Mouse (Mus musculus): ENCODE results near the gene Slc25a29. TPM values are rescaled to one million over a fixed set of nuclear protein-coding genes. Genes with fewer than 3 reads are reported as not detected.
"Not testable (repeated sequence)": the region's sequence is repeated elsewhere in the genome, so short reads cannot be mapped to it uniquely, and the experiment has no call there.

Slc25a29 gene
- polyA plus RNA-seq, 1 experiment from 2014 or later = 2.7 TPM

- Histone ChIP-seq H3K27ac (replicated peaks in 1 of 2; ENCODE audit: control insufficient read depth in 1 of 2, insufficient read depth in 1 of 2, low read depth in 2 of 2, low read length in 2 of 2) (no peak overlapping the region), H3K36me3 (ENCODE audit: control insufficient read depth, insufficient read depth, low read length) (peaks cover 8% of the 10 kb centered on the region; the same call in 1 of the 2 replicates), H3K4me1 (ENCODE audit: control insufficient read depth in 2 of 2, insufficient read depth in 2 of 2, low read length in 2 of 2) (peaks cover 0 to 3% of the 10 kb centered on the region in 2 experiments; a peak in 1 of 4 replicates), H3K4me2 (ENCODE audit: low read length) (no peak overlapping the region), H3K4me3 (ENCODE audit: control insufficient read depth in 1 of 2, insufficient read depth in 1 of 2, low read depth in 1 of 2, low read length in 2 of 2) (no peak overlapping the region), H3K9ac (ENCODE audit: low read length) (no peak overlapping the region), H3K27me3 (ENCODE audit: control insufficient read depth, insufficient read depth, low read length) (no peaks in the 10 kb centered on the region), H3K9me3 (ENCODE audit: control insufficient read depth, low read length) (no peaks in the 10 kb centered on the region)
- ATAC-seq (ENCODE audit: insufficient number of reproducible peaks, insufficient read depth, low FRiP score, low read depth) = no peak
- 78% methylated on average over 4 of the region's 4 CpGs for WGBS
These were observed 13.9 kb upstream of the Slc25a29 start for GRCm38 (mm10) chr12:108849488-108850022.

- H3K4me1 ChIP-seq (ENCODE audit: control insufficient read depth in 2 of 2, insufficient read depth in 2 of 2, low read length in 2 of 2); H3K9me3 ChIP-seq (ENCODE audit: control insufficient read depth, low read length); H3K27ac ChIP-seq (replicated peaks in 1 of 2; ENCODE audit: control insufficient read depth in 1 of 2, insufficient read depth in 1 of 2, low read depth in 2 of 2, low read length in 2 of 2); H3K4me3 ChIP-seq (ENCODE audit: control insufficient read depth in 1 of 2, insufficient read depth in 1 of 2, low read depth in 1 of 2, low read length in 2 of 2); H3K27me3 ChIP-seq (ENCODE audit: control insufficient read depth, insufficient read depth, low read length); ATAC-seq (ENCODE audit: insufficient number of reproducible peaks, insufficient read depth, low FRiP score, low read depth); H3K4me2 ChIP-seq (ENCODE audit: low read length); H3K9ac ChIP-seq (ENCODE audit: low read length): not testable (repeated sequence)
- H3K36me3 ChIP-seq (ENCODE audit: control insufficient read depth, insufficient read depth, low read length) = peaks cover 21% of the 10 kb centered on the region
- 95% methylated on average over 3 of the region's 3 CpGs for WGBS
These were observed 12.3 kb upstream of the Slc25a29 start for GRCm38 (mm10) chr12:108848033-108848432.

DNA sequence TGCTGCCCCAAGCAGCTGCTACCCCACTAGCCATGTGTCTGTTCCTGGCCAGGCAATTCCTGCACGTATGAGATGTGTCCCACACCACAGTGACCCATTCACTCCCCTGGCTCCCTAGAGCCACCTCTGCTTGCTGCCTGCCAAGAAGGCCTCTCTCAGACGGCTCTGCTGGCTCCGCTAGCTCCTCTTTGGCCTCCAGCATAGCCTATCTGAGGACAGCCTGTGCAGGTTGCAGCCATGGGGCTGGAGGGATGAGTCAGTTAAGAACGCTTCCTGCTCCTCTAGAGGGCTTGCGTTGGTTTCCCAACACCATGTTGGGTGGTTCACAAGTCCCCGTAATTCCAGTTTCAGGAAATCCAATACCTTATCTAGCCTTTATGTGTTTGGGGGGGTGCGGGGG lies 7.0 kb upstream of the Slc25a29 start:
- H3K27ac ChIP-seq (replicated peaks in 1 of 2; ENCODE audit: control insufficient read depth in 1 of 2, insufficient read depth in 1 of 2, low read depth in 2 of 2, low read length in 2 of 2) = no peak overlapping the region

GRCm38 (mm10) chr12:108841181-108841580 lies 5.5 kb upstream of the Slc25a29 start:
- Histone ChIP-seq H3K27me3 (ENCODE audit: control insufficient read depth, insufficient read depth, low read length) (no peaks in the 10 kb centered on the region), H3K4me3 (ENCODE audit: control insufficient read depth in 1 of 2, insufficient read depth in 1 of 2, low read depth in 1 of 2, low read length in 2 of 2) (no peak overlapping the region), H3K9me3 (ENCODE audit: control insufficient read depth, low read length) (no peaks in the 10 kb centered on the region), H3K4me2 (ENCODE audit: low read length) (no peak overlapping the region), H3K36me3 (ENCODE audit: control insufficient read depth, insufficient read depth, low read length) (peaks cover 55% of the 10 kb centered on the region), H3K27ac (replicated peaks in 1 of 2; ENCODE audit: control insufficient read depth in 1 of 2, insufficient read depth in 1 of 2, low read depth in 2 of 2, low read length in 2 of 2) (no peak overlapping the region), H3K9ac (ENCODE audit: low read length) (no peak overlapping the region), H3K4me1 (ENCODE audit: control insufficient read depth in 2 of 2, insufficient read depth in 2 of 2, low read length in 2 of 2) (peaks cover 16 to 18% of the 10 kb centered on the region in 2 experiments)
- WGBS = 80% methylated on average over 6 of the region's 6 CpGs
- ATAC-seq (ENCODE audit: insufficient number of reproducible peaks, insufficient read depth, low FRiP score, low read depth) = no peak

More for the DNA sequence above, 7.0 kb upstream of the Slc25a29 start:
- peaks cover 55% of the 10 kb centered on the region for H3K36me3 ChIP-seq (ENCODE audit: control insufficient read depth, insufficient read depth, low read length)
- no peak overlapping the region for H3K4me3 ChIP-seq (ENCODE audit: control insufficient read depth in 1 of 2, insufficient read depth in 1 of 2, low read depth in 1 of 2, low read length in 2 of 2)
- 78% methylated on average over 7 of the region's 7 CpGs for WGBS
- H3K27me3 ChIP-seq (ENCODE audit: control insufficient read depth, insufficient read depth, low read length) = no peaks in the 10 kb centered on the region
- no peak for ATAC-seq (ENCODE audit: insufficient number of reproducible peaks, insufficient read depth, low FRiP score, low read depth)
- H3K4me2 ChIP-seq (ENCODE audit: low read length) = no peak overlapping the region
- H3K9me3 ChIP-seq (ENCODE audit: control insufficient read depth, low read length) = no peaks in the 10 kb centered on the region
- H3K9ac ChIP-seq (ENCODE audit: low read length) = no peak overlapping the region
- peaks cover 5 to 7% of the 10 kb centered on the region in 2 experiments for H3K4me1 ChIP-seq (ENCODE audit: control insufficient read depth in 2 of 2, insufficient read depth in 2 of 2, low read length in 2 of 2)

DNA sequence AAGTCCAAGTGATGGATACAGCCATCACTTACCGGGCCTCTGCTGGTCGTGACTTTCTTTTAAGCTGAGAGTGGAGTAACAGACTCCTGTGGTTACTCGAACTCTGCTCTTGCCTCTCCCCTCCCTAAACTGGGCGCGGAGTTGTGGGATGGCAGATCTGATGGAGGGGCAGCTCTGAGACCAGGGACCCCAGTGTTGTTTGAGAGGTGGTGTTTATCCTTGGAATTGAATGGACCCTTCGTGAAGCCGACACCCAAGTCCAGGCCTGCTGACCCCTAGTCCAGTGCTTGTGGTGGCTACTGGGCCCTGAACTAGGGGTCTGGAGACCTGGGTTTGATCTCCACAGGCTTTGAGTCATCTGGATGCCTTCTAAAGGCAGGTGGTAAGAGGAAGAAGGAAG lies 1.0 kb upstream of the Slc25a29 start:
- 58% methylated on average over 7 of the region's 7 CpGs for WGBS
- H3K27me3 ChIP-seq (ENCODE audit: control insufficient read depth, insufficient read depth, low read length) = no peaks in the 10 kb centered on the region
- ATAC-seq (ENCODE audit: insufficient number of reproducible peaks, insufficient read depth, low FRiP score, low read depth) = no peak
- H3K4me2 ChIP-seq (ENCODE audit: low read length) = peak overlapping the region; percentile 99
- H3K9ac ChIP-seq (ENCODE audit: low read length) = peak overlapping the region; percentile 88
- H3K4me3 ChIP-seq (ENCODE audit: control insufficient read depth in 1 of 2, insufficient read depth in 1 of 2, low read depth in 1 of 2, low read length in 2 of 2) = peak overlapping the region; percentile 47 to 76
- no peaks in the 10 kb centered on the region for H3K9me3 ChIP-seq (ENCODE audit: control insufficient read depth, low read length)
- H3K27ac ChIP-seq (replicated peaks in 1 of 2; ENCODE audit: control insufficient read depth in 1 of 2, insufficient read depth in 1 of 2, low read depth in 2 of 2, low read length in 2 of 2) = peak overlapping the region in 1 of 2 experiments; percentile 74; a peak in 3 of 4 replicates
- H3K4me1 ChIP-seq (ENCODE audit: control insufficient read depth in 2 of 2, insufficient read depth in 2 of 2, low read length in 2 of 2) = peaks cover 22 to 25% of the 10 kb centered on the region in 2 experiments
- peaks cover 21% of the 10 kb centered on the region for H3K36me3 ChIP-seq (ENCODE audit: control insufficient read depth, insufficient read depth, low read length)

- no peak for ATAC-seq (ENCODE audit: insufficient number of reproducible peaks, insufficient read depth, low FRiP score, low read depth)
- H3K27me3 ChIP-seq (ENCODE audit: control insufficient read depth, insufficient read depth, low read length) = no peaks in the 10 kb centered on the region
- peaks cover 22 to 25% of the 10 kb centered on the region in 2 experiments for H3K4me1 ChIP-seq (ENCODE audit: control insufficient read depth in 2 of 2, insufficient read depth in 2 of 2, low read length in 2 of 2)
- WGBS = 2% methylated on average over 49 of the region's 51 CpGs
- 0 out of 2 replicates have a peak, but pooled peaks cover 10% of the 10 kb centered on the region for H3K36me3 ChIP-seq (ENCODE audit: control insufficient read depth, insufficient read depth, low read length)
- peak overlapping the region; percentile 59 to 76 for H3K4me3 ChIP-seq (ENCODE audit: control insufficient read depth in 1 of 2, insufficient read depth in 1 of 2, low read depth in 1 of 2, low read length in 2 of 2)
- no peaks in the 10 kb centered on the region for H3K9me3 ChIP-seq (ENCODE audit: control insufficient read depth, low read length)
- 0 out of 4 replicates have a peak overlapping the region, but pooled peaks of 1 of the 2 experiments have one; percentile 33 for H3K27ac ChIP-seq (replicated peaks in 1 of 2; ENCODE audit: control insufficient read depth in 1 of 2, insufficient read depth in 1 of 2, low read depth in 2 of 2, low read length in 2 of 2)
- H3K4me2 ChIP-seq (ENCODE audit: low read length) = peak overlapping the region; percentile 99
- H3K9ac ChIP-seq (ENCODE audit: low read length) = peak overlapping the region; percentile 79
These were observed 359 bp downstream of the Slc25a29 start for GRCm38 (mm10) chr12:108835208-108835839.

GRCm38 (mm10) chr12:108834786-108835185 lies 897 bp downstream of the Slc25a29 start:
- H3K4me3 ChIP-seq (ENCODE audit: control insufficient read depth in 1 of 2, insufficient read depth in 1 of 2, low read depth in 1 of 2, low read length in 2 of 2) = peak overlapping the region; percentile 59 to 76; a peak in 3 of 4 replicates
- ATAC-seq (ENCODE audit: insufficient number of reproducible peaks, insufficient read depth, low FRiP score, low read depth) = no peak
- 40% methylated on average over 5 of the region's 5 CpGs for WGBS
- no peaks in the 10 kb centered on the region for H3K9me3 ChIP-seq (ENCODE audit: control insufficient read depth, low read length)
- peak overlapping the region; percentile 99 for H3K4me2 ChIP-seq (ENCODE audit: low read length)
- peaks cover 22 to 25% of the 10 kb centered on the region in 2 experiments for H3K4me1 ChIP-seq (ENCODE audit: control insufficient read depth in 2 of 2, insufficient read depth in 2 of 2, low read length in 2 of 2)
- H3K27me3 ChIP-seq (ENCODE audit: control insufficient read depth, insufficient read depth, low read length) = no peaks in the 10 kb centered on the region
- no peak overlapping the region for H3K27ac ChIP-seq (replicated peaks in 1 of 2; ENCODE audit: control insufficient read depth in 1 of 2, insufficient read depth in 1 of 2, low read depth in 2 of 2, low read length in 2 of 2)
- H3K9ac ChIP-seq (ENCODE audit: low read length) = peak overlapping the region; percentile 79; the same call in 1 of the 2 replicates
- 0 out of 2 replicates have a peak, but pooled peaks cover 4% of the 10 kb centered on the region for H3K36me3 ChIP-seq (ENCODE audit: control insufficient read depth, insufficient read depth, low read length)

Measured in heart, embryonic 14.5 days (tissue).